Mouse (Mus musculus) E14TG2a.4 (cell line): ENCODE results near the gene Pcdh9.

Experiments used
- CTCF ChIP-seq: conservative IDR thresholded peaks from 2 replicates; pipeline ENCODE4 v1.5.1; 2014; ENCODE audit warnings: low read length
- NANOG ChIP-seq: IDR thresholded peaks from 2 replicates; pipeline ENCODE4 v1.6.1; 2014; ENCODE audit warnings: borderline replicate concordance, low read length, mixed read lengths
- POU5F1 ChIP-seq: IDR thresholded peaks from 2 replicates; pipeline ENCODE4 v1.6.1; 2014; ENCODE audit warnings: low read length, borderline replicate concordance

DNA sequence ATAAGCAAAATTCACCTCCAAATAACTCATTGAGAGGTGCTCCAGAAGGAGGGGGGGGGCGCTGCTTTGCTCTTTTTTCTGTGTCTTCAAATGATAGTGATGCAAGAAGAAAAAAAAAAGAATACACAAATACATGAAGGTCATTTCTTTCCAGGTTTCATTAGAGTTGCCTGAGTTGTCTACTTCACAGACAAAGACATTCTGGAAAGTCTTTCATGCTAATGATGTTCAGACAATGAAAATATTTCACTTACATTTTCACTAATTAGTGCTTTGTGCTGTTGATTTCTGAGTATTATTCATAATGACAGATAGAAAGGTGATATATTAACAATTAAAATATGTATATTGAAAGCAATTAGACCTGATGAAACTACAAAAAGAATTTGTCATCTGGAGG lies 637.1 kb downstream of the Pcdh9 start:
- TF ChIP-seq NANOG (no peak), CTCF (no peak), POU5F1 (no peak)
